Mouse (Mus musculus): ENCODE measurements around the gene Trpc2.

The Trpc2 gene

DNA sequence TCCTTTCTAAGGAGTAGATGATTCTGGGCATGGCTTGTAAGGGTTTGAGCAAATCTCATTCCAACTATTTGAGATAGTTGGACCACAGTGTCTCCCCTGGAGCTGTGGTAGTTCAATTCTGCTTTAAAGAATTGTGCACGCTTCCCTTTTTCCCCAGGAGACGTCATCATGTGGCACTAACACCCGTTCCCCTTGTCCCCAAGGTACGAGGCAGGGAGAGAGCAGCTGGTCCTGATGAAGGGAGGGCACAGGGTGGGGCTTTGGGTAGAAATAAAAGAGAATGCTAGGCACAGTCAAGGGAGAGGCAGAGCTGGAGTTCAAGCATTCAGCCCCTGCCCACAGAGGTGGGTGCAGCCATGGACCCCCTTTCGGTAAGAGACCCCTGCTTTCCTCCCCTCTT, at the start of gene Trpc2:
Trpc2 (plus strand) TSS at position 301 of the 400 bp plus-strand sequence.
- no peak for DNase-seq

DNA sequence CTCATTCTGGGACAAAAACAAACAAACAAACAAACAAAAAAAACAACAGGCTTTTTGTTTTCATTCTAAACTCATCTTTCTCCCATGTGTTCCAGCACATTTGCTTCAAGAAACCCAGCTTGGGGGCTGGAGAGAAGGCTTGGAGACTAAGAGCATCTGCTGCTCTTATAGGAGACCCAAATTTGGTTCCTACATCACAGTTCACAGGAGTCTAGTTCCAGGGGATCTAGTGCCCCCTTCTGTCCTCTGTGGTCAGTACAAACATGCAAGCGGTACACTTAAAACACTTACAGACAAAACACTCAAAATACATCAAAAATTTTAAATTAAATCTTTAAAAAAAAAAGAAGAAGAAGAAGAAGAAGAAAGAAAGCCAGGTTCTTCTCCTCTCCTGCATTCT, 48.0 kb upstream of the Trpc2 start:
- DNase-seq, result peak; percentile 54

DNA sequence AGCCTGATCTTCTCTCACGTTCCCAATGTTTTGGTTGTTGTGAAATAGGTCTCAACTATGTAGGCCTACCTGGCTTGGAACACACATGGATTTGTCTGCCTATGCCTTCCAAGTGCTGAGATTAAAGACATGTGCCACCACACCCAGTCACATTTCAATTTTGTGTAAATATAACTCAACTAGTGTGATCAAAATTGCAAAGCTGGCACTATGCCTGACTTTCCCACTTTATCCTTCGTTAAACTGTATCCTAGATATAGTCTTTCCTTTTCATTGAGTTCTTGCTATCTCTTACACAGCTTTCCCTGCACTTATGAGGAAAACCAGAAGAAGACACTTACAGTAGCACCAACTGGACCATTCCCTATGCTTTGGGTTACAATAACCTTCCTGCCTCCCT, 47.4 kb upstream of the Trpc2 start:
- peak; percentile 15 for DNase-seq

DNA sequence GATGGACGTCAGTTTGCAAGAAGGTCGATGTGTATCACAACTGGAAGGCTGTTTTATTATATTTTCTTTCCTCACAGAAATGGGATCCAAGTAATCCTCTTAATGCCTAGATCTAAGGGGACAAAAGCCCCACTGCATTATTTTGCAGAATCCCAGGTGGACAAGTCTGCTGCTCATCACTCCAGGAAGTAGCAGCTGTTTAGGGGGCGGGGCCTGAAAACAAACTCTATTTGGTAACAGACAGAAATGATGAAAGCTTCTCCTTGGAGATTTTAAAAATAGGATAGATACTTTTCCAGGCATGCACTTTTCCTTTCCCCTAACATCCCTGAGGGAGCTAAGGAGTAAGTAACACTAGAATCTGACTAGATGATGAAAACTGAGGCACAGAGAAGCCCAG, 45.6 kb upstream of the Trpc2 start:
- no peak for DNase-seq

GRCm38 (mm10) chr7:102042314-102042713, 40.6 kb upstream of the Trpc2 start:
- peak; percentile 56 for DNase-seq

GRCm38 (mm10) chr7:102048524-102048923, 34.4 kb upstream of the Trpc2 start:
- DNase-seq, result peak; percentile 23

- DNase-seq, result no peak
These were observed 21.6 kb upstream of the Trpc2 start for GRCm38 (mm10) chr7:102061353-102061752.

DNA sequence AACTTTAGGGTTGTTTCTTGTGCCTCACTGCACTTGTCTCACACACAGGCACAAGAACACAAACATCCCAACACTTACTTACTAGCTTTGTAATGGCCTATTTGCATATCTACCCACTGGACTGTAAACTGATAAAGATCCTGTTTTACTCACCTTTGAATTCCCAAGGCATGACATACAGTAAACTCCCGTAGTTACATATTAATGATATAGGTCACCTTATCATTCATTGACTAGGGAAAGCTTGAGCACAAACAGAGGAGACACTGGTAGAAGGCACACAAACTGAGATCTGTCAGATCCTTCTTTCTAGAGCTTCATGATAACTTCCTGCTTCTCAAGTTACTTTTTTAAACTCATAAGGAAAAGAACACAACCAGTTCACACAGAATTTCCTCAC, 20.7 kb upstream of the Trpc2 start:
- DNase-seq, result no peak

DNA sequence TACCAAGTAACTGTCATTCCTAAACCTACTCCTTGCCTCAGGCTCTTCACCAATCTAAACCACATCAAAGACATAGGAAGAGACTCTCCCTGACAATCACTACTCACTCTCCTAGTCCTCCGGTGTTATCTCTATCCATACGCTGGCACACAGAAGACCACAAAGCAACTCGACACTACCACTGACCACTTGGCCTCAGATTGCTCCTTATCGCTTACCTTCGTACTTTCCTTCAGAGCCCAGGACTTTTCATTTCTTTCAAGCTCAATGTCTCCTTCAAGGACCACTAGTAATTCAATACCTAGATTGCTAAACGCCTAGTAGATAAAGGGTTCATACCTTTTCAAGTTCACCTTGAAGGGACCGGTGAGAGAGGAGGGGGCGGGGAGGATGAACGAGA, 19.0 kb upstream of the Trpc2 start:
- no peak for DNase-seq

DNA sequence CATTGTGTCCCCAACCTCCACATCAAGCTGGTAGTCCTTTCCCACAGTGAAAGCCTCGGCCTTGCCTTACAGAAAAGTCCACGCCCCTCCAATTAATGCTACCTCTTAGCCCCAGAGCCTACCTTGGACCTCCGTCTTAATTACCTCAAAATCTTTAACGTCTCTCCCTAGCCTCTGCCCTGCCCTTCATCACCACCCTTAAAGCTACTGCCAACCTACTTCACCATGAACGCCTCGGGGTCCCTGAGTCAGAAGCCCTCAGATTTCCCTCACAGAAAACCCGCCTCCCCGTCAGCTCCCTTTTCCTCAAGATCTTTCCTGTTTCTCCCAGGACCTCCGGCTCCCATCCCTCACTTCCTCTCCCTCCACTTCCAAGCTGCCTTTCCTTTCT, 18.3 kb upstream of the Trpc2 start:
- DNase-seq, result no peak

- peak; percentile 94 for DNase-seq
These were observed 17.6 kb upstream of the Trpc2 start, which contains the start of the genes Rnf121, Xndc1 and Xntrpc for GRCm38 (mm10) chr7:102065046-102065891. TSS of gene Rnf121 (minus strand) at chr7:102065469. TSS of gene Xndc1 (plus strand) at chr7:102065511. TSS of gene Xntrpc (plus strand) at chr7:102065713.

- DNase-seq, result no peak
These were observed 16.6 kb upstream of the Trpc2 start for GRCm38 (mm10) chr7:102066363-102066762.

DNA sequence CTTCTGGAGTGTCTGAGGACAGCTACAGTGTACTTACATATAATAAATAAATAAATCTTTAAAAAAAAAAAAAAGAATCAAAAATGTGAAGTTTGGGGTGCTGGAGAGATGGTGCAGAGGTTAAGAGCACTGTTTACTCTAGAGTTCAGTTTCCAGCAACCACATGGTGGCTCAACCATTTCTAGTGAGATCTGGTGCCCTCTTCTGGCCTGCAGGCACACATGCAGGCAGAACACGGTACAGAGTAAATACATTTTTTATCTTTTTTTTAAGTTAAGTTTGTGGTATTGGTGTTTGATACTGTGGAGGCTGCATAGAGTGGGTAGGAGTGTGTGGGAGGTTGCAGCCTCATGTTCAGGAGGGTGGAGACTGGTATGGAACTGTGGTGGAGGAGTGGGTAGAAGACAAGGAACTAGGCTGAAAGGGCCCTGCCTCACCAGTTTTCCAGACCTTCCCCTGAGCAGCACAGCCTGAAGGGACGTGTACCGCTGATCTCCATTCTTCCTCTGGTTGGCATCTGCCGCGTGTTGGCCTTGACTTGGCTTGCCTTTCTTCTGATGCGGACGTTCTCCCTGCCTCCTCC, 6.1 kb upstream of the Trpc2 start:
- peak; percentile 31 for DNase-seq

- DNase-seq, result peak; percentile 63
These were observed 4.4 kb upstream of the Trpc2 start for GRCm38 (mm10) chr7:102078517-102078916.

DNA sequence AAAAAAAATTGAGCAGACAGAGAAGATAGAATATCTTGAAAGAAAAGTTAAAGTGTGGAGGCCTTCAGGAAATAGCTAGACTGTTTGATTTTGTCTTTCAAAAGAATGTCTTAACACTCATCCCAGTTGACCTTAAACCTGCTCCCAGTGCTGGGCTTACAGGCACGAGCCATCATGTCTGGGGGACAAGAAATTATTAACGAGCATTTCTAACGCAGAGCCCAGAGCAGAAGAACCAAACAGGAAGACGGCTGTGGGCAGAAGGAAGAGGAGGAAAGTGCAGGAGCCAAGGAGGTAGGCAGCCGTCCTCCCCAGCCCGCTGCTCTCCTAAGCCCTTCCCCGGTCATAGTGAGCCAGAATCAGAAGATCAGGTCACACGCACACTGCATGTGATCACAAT, 2.6 kb upstream of the Trpc2 start:
- no peak for DNase-seq

GRCm38 (mm10) chr7:102081784-102082183, 1.1 kb upstream of the Trpc2 start:
- no peak for DNase-seq

DNA sequence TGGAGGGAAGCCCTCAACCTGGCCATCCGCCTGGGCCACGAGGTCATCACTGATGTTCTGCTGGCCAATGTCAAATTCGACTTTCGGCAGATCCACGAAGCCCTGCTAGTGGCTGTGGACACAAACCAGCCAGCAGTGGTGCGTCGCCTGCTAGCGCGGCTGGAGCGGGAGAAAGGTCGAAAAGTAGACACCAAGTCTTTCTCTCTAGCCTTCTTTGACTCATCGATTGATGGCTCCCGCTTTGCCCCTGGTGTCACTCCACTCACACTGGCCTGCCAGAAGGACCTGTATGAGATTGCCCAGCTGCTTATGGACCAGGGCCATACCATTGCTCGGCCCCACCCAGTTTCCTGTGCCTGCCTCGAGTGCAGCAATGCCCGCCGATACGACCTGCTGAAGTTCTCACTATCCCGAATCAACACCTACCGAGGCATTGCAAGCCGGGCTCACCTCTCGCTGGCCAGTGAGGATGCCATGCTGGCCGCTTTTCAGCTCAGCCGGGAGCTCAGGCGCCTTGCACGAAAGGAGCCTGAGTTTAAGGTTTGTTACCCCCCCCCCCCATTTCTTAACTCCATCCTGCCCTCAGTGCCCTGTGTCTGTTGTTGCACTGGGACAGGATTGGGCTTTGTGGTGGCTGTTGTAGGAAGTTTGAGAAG, 1.3 kb downstream of the Trpc2 start:
- DNase-seq, result no peak

GRCm38 (mm10) chr7:102087336-102087735, 4.4 kb downstream of the Trpc2 start:
- no peak for DNase-seq

- peak; percentile 70 for DNase-seq
These were observed 17.1 kb downstream of the Trpc2 start for GRCm38 (mm10) chr7:102099760-102100661.

DNA sequence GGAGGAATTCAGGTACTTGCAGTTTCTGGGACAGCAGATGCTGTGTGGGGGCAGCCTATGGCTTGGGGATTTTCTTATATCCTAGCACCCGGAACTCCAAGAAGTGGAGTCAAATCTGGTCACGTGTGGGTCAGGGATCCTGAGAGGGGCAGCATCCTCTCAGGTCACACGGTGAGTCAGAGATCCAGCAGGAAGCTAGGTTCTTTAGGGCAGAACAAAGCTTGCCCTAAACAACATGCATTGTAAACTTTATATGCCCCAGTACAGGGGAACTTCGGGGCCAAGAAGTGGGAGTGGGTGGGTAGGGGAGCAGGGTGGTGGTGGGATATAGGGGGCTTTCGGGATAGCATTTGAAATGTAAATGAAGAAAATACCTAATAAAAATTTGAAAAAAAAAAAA, 18.0 kb downstream of the Trpc2 start:
- DNase-seq, result no peak

GRCm38 (mm10) chr7:102101487-102101886, 18.6 kb downstream of the Trpc2 start, which contains the start of gene Art1:
TSS of gene Art1 (plus strand) at chr7:102101743.
- no peak for DNase-seq

- no peak for DNase-seq
These were observed 19.3 kb downstream of the Trpc2 start for GRCm38 (mm10) chr7:102102241-102102640.

GRCm38 (mm10) chr7:102102696-102103095, 19.8 kb downstream of the Trpc2 start:
- DNase-seq, result no peak

All from lung, postnatal 36 days (tissue).